Mouse (Mus musculus) MEL (cell line): ENCODE measurements at regions not wholly inside any gene's neighbourhood (a gene's known extent, or its start where the extent isn't known, plus 50 kb on each side); places are given as distances from the start of the nearest gene placed in this dataset.

Source experiments
- CHD2 ChIP-seq: IDR thresholded peaks from 2 replicates; pipeline ENCODE4 v1.6.1; 2011; ENCODE audit warnings: low read length, improper control_type of control experiment
- CTCF ChIP-seq, 3 experiments: IDR thresholded peaks in 2 of 3; conservative IDR thresholded peaks in 1 of 3; 2 replicates each; pipeline ENCODE4 v1.5.1; 2011 to 2012; ENCODE audit warnings: low read length in 3 of 3, low read depth in 2 of 3, mild to moderate bottlenecking in 2 of 3, improper control_type of control experiment in 1 of 3, inconsistent platforms in 1 of 3, mixed read lengths in 1 of 3, moderate library complexity in 1 of 3; ENCODE audit not compliant: control insufficient read depth in 1 of 3, insufficient read depth in 1 of 3, poor library complexity in 1 of 3, severe bottlenecking in 1 of 3
- EP300 ChIP-seq, 2 experiments: IDR thresholded peaks; 2 replicates each; pipeline ENCODE4 v1.6.1; 2011; ENCODE audit warnings: improper control_type of control experiment in 2 of 2, low read length in 2 of 2, low read depth in 1 of 2, mild to moderate bottlenecking in 1 of 2
- JUND ChIP-seq: IDR thresholded peaks from 2 replicates; pipeline ENCODE4 v1.6.1; 2011; ENCODE audit warnings: low read depth, mild to moderate bottlenecking, improper control_type of control experiment, low read length
- MAX ChIP-seq: IDR thresholded peaks from 2 replicates; pipeline ENCODE4 v1.6.1; 2011; ENCODE audit warnings: low read length, improper control_type of control experiment
- MXI1 ChIP-seq: IDR thresholded peaks from 2 replicates; pipeline ENCODE4 v1.6.1; 2011; ENCODE audit warnings: mild to moderate bottlenecking, low read depth, low read length, improper control_type of control experiment
- POLR2A ChIP-seq, 2 experiments: IDR thresholded peaks; 2 replicates each; pipeline ENCODE4 v1.6.1; 2011 to 2012; ENCODE audit warnings: low read length in 2 of 2, mild to moderate bottlenecking in 2 of 2, control low read depth in 1 of 2, improper control_type of control experiment in 1 of 2, low read depth in 1 of 2, moderate library complexity in 1 of 2; ENCODE audit not compliant: control insufficient read depth in 1 of 2, insufficient read depth in 1 of 2, poor library complexity in 1 of 2
- SIN3A ChIP-seq: IDR thresholded peaks from 2 replicates; pipeline ENCODE4 v1.6.1; 2012; ENCODE audit warnings: low read length, improper control_type of control experiment, inconsistent platforms
- USF1 ChIP-seq: IDR thresholded peaks from 2 replicates; pipeline ENCODE4 v1.6.1; 2014; ENCODE audit warnings: low read depth, mild to moderate bottlenecking, inconsistent platforms, low read length, improper control_type of control experiment, moderate library complexity
- ZKSCAN1 ChIP-seq: IDR thresholded peaks from 2 replicates; pipeline ENCODE4 v1.6.1; 2012; ENCODE audit warnings: low read depth, mild to moderate bottlenecking, inconsistent platforms, low read length, improper control_type of control experiment, moderate library complexity

DNA sequence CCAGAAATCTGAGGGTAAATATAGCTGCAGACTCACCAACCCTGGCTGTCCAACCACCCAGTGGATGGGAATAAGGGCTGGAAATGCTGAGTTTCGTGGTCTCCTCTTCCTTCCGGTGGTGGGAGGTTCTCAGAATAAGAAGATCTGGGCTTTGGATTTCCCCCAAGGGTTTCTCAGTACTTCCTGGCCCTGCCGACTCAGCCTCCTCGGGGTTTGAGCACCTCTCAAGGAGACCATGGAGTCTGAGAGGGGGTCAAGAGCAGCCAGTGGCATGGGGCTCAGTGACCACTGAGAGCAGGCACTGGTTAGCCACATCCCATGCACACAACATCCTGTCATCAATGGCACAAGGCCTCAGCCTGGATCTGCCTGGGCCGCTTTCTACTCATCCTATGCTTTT is 216.4 kb downstream of the Cdc5l start:
- TF ChIP-seq POLR2A (IDR thresholded peaks at IDR 0.05; ENCODE audit: control insufficient read depth in 1 of 2, insufficient read depth in 1 of 2, low read depth in 1 of 2, low read length in 2 of 2, poor library complexity in 1 of 2) (no peak), JUND (no peak), CTCF (IDR thresholded peaks at IDR 0.05 in 2 of 3, conservative IDR thresholded peaks at IDR 0.05 in 1 of 3; ENCODE audit: control insufficient read depth in 1 of 3, insufficient read depth in 1 of 3, low read depth in 2 of 3, low read length in 3 of 3, poor library complexity in 1 of 3, severe bottlenecking in 1 of 3) (no peak), ZKSCAN1 (no peak), MAX (no peak), CHD2 (no peak), SIN3A (no peak), USF1 (no peak), MXI1 (no peak), EP300 (IDR thresholded peaks at IDR 0.05; ENCODE audit: low read depth in 1 of 2, low read length in 2 of 2) (no peak)
